Mouse (Mus musculus): ENCODE results near the gene Zfp518a. TPM values are rescaled to one million over a fixed set of nuclear protein-coding genes. Genes with fewer than 3 reads are reported as not detected.

Zfp518a gene
- 6.3 and 7.2 TPM in 2 replicates for polyA plus RNA-seq (2015; fragmentation: Nextera tagmentation; extraction: Ambion mirVana)

GRCm38 (mm10) chr19:40894519-40895392 is at the start of gene Zfp518a:
Gene Zfp518a (plus strand): TSS chr19:40894705.

Small RNA genes within 50 kb of the gene (microRNA-seq; reads per million reads assigned to microRNA genes)
- 0.20 to 0.64 reads per million in 2 experiments for gene Mir8092

Other genes starting within 250 kb of the Zfp518a start
- 0.05 TPM in 1 of 2 replicates, not detected in the other for gene Cc2d2b, start 146.0 kb upstream of the Zfp518a start, polyA plus RNA-seq (2015; fragmentation: Nextera tagmentation; extraction: Ambion mirVana)
- 4.0 and 4.3 TPM in 2 replicates for gene Ccnj, start 63.4 kb upstream of the Zfp518a start, polyA plus RNA-seq (2015; fragmentation: Nextera tagmentation; extraction: Ambion mirVana)
- gene Blnk, start 99.8 kb downstream of the Zfp518a start, polyA plus RNA-seq (2015; fragmentation: Nextera tagmentation; extraction: Ambion mirVana) = 0.28 and 0.57 TPM in 2 replicates
- gene Dntt, start 134.6 kb downstream of the Zfp518a start, polyA plus RNA-seq (2015; fragmentation: Nextera tagmentation; extraction: Ambion mirVana) = 0.21 and 0.23 TPM in 2 replicates
- not detected in 2 replicates for gene Opalin, start 182.4 kb downstream of the Zfp518a start, polyA plus RNA-seq (2015; fragmentation: Nextera tagmentation; extraction: Ambion mirVana)

Measured in skeletal muscle tissue, postnatal 0 days (tissue).